Mouse (Mus musculus) C2C12 (cell line): ENCODE results near the gene Gm49711.
"Not testable (repeated sequence)": the region's sequence is repeated elsewhere in the genome, so short reads cannot be mapped to it uniquely, and the experiment has no call there.

Experiments used
- CTCF ChIP-seq: IDR thresholded peaks from one replicate; pipeline ENCODE4 v1.5.1; 2011; ENCODE audit not compliant: control insufficient read depth, insufficient read depth, insufficient read length
- MAX ChIP-seq: IDR thresholded peaks from one replicate; pipeline ENCODE4 v1.6.1; 2011; ENCODE audit warnings: mild to moderate bottlenecking, control low read depth
- USF1 ChIP-seq: IDR thresholded peaks from one replicate; pipeline ENCODE4 v1.6.1; 2011; ENCODE audit warnings: low read depth, mild to moderate bottlenecking, control low read depth, moderate library complexity

- TF ChIP-seq MAX, CTCF, USF1: not testable (repeated sequence)
Measured at GRCm38 (mm10) chr16:92213911-92214310, 155.8 kb downstream of the Gm49711 start.
